Mouse (Mus musculus): Measurements from ENCODE around the gene Oas1e. TPM values are rescaled to one million over a fixed set of nuclear protein-coding genes. Genes with fewer than 3 reads are reported as not detected.

The Oas1e gene
- polyA plus RNA-seq, 1 experiment from 2014 or later = not detected

DNA sequence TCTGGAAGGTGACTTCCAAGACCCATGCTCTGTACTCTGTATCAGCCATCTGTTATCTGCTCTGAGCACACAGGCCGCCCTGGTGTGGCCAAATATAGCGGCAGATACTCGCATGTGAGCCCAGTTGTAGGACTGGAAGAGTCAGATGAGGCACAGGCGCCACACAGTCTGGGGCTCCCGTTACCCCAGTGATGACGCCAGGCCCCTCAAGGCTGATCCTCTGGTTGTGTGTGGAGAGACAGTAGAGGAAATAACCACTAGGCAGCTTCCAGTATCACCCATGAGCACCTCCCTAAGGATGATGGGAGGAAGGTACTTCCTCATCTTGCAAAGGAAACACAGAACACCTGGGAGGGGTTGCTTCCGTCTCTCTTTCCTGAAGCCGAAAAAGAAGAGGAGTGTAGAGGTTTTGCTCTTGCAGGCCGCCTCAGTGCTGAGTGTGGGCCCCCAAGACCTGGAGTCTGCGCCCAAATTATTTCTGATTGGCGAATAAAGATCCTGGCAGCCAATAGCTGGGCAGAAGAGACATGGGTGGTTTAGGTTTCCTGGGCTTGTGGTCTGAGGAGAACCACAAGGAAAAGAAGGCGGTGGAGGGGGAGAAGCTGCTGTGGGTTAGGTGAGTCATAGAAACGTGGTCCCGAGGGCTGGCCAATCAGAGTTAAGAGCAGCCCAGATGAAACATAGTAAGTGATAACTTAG lies 19.9 kb downstream of the Oas1e start:
- peaks cover 38% of the 10 kb centered on the region for H3K4me1 ChIP-seq (replicated peaks)
- H3K4me3 ChIP-seq = no peak overlapping the region
- no peaks in the 10 kb centered on the region for H3K27me3 ChIP-seq (replicated peaks)
- 50% methylated on average over 14 of the region's 14 CpGs for WGBS
- no peak overlapping the region for H3K27ac ChIP-seq (ENCODE audit: poor library complexity, severe bottlenecking)
- no peak overlapping the region for H3K9ac ChIP-seq
- no peak overlapping the region for H3K4me2 ChIP-seq
- ATAC-seq (ENCODE audit: insufficient number of reproducible peaks, low FRiP score) = no peak
- H3K9me3 ChIP-seq (replicated peaks) = no peaks in the 10 kb centered on the region
- no peaks in the 10 kb centered on the region for H3K36me3 ChIP-seq

DNA sequence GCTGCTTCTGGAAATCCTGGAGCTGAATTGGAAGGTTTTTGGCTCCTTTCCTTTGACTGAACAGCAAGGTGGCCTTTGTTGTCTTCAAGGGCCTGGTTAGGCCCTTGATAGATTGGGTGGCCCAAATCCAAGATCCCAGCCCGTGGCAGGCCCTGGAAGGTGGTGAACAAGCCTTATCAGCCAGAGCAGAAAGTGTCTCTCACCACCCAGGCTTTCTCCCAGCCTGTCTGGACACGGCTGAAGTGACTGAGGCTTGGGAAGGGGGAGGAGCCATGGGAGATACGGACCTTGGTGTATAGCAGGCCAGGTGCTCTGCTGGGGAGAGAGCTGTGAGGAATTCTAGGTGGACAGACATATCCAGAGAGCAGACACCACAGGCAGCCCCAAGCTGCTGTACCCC lies 25.9 kb downstream of the Oas1e start:
- 31% methylated on average over 3 of the region's 3 CpGs for WGBS
- 0 out of 2 replicates have a peak, but pooled peaks have one; percentile 38 for ATAC-seq (ENCODE audit: insufficient number of reproducible peaks, low FRiP score)
- H3K4me2 ChIP-seq = no peak overlapping the region

DNA sequence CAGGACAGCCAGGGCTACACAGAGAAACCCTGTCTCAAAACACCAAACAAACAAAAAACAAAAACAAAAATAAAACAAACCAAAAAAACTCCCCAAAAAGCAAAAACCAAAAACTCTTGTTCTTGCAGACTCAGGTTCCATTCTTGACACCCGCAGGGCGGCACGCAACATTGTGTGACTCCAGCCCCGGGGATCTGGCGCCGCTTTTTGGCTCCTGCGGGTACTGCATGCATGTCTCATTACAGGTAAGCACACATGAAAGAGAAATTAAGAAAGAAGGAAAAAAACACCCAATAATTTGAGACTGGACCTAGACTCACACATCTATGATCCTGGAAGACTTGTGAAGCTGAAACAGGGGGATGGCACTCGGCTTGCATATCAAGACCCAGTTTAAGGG lies 30.3 kb downstream of the Oas1e start:
- ATAC-seq (ENCODE audit: insufficient number of reproducible peaks, low FRiP score) = no peak
- H3K4me1 ChIP-seq (replicated peaks) = peaks cover 8% of the 10 kb centered on the region
- no peaks in the 10 kb centered on the region; the same call in 1 of the 2 replicates for H3K9me3 ChIP-seq (replicated peaks)
- no peak overlapping the region for H3K27ac ChIP-seq (ENCODE audit: poor library complexity, severe bottlenecking)
- H3K9ac ChIP-seq = no peak overlapping the region
- 57% methylated on average over 8 of the region's 8 CpGs for WGBS
- no peaks in the 10 kb centered on the region for H3K36me3 ChIP-seq
- no peak overlapping the region for H3K4me2 ChIP-seq
- peaks cover 19% of the 10 kb centered on the region for H3K27me3 ChIP-seq (replicated peaks)
- no peak overlapping the region for H3K4me3 ChIP-seq

More for the DNA sequence above, 25.9 kb downstream of the Oas1e start:
- no peak overlapping the region for H3K27ac ChIP-seq (ENCODE audit: poor library complexity, severe bottlenecking)
- no peaks in the 10 kb centered on the region for H3K27me3 ChIP-seq (replicated peaks)
- H3K4me1 ChIP-seq (replicated peaks) = 0 out of 2 replicates have a peak, but pooled peaks cover under 1% of the 10 kb centered on the region
- no peak overlapping the region for H3K9ac ChIP-seq
- H3K4me3 ChIP-seq = no peak overlapping the region
- no peaks in the 10 kb centered on the region; the same call in 1 of the 2 replicates for H3K9me3 ChIP-seq (replicated peaks)
- no peaks in the 10 kb centered on the region for H3K36me3 ChIP-seq

DNA sequence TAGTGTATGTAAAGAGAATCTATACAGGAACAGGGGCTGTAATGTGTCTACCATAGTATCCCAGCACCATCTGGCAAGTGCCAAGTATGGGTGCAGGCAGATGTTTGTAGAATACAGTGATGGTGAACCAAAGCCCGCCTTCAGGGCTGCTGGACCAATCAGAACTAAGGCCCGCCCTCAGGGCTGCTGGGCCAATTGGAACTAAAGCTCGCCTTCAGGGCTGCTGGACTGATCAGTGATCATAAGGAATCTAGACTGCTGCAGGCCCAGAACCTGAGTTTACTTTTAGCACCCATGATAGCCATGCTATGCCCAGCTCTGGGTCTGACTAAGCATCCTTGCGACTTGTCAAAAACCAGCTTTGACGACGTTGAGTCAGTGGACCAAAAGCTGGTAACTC lies 33.4 kb downstream of the Oas1e start:
- H3K27ac ChIP-seq (ENCODE audit: poor library complexity, severe bottlenecking) = no peak overlapping the region
- ATAC-seq (ENCODE audit: insufficient number of reproducible peaks, low FRiP score) = no peak

DNA sequence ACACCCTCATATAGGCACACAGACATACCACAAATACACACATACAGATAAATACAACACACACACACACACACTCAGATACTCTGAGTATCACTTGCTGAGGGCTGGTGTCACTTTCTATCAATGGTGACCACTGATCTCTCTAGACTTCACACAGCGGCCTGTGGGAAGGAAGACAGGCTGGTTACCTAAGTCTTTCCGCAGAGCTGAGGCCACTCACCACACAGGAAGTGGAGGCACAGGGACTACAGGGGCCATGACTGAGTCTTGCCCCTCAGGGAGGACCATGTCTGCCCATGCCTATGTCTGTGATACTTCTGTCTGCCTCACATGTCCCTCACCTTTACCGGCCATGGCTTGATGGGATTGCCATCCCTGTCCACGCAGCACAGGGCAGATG lies 41.1 kb downstream of the Oas1e start:
- Histone ChIP-seq H3K27ac (ENCODE audit: poor library complexity, severe bottlenecking) (no peak overlapping the region), H3K4me1 (replicated peaks) (no peaks in the 10 kb centered on the region), H3K27me3 (replicated peaks) (peaks cover 22% of the 10 kb centered on the region), H3K36me3 (no peaks in the 10 kb centered on the region), H3K4me3 (no peak overlapping the region), H3K4me2 (no peak overlapping the region), H3K9ac (no peak overlapping the region), H3K9me3 (replicated peaks) (peaks cover 9% of the 10 kb centered on the region; the same call in 1 of the 2 replicates)
- ATAC-seq (ENCODE audit: insufficient number of reproducible peaks, low FRiP score) = no peak
- 76% methylated on average over 4 of the region's 4 CpGs for WGBS

More for the DNA sequence above, 33.4 kb downstream of the Oas1e start:
- Histone ChIP-seq H3K4me1 (replicated peaks) (peaks cover 8% of the 10 kb centered on the region), H3K9me3 (replicated peaks) (peaks cover 9% of the 10 kb centered on the region; the same call in 1 of the 2 replicates), H3K9ac (no peak overlapping the region), H3K4me2 (peak overlapping the region; percentile 33; the same call in 1 of the 2 replicates), H3K36me3 (no peaks in the 10 kb centered on the region), H3K27me3 (replicated peaks) (peaks cover 33% of the 10 kb centered on the region), H3K4me3 (no peak overlapping the region)
- WGBS = 15% methylated on average over 6 of the region's 6 CpGs

DNA sequence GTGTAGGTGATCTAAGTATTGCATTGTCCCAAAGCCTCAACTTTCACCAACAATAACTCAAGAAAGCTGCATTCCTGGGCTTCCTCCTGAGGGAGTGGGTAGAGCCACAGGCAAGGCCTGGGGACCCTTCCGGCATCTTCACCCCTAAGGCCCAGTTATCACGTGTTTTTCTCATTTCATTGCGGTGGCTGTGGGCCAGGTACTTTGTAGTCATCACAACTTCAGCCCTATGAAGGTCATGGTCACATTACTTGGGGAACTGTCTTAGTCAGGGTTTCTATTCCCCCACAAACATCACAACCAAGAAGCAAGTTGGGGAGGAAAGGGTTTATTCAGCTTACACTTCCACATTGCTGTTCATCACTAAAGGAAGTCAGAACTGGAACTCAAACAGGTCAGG lies 42.5 kb downstream of the Oas1e start:
- H3K27me3 ChIP-seq (replicated peaks) = peaks cover 12% of the 10 kb centered on the region
- H3K36me3 ChIP-seq = no peaks in the 10 kb centered on the region
- peaks cover 1% of the 10 kb centered on the region; the same call in 1 of the 2 replicates for H3K9me3 ChIP-seq (replicated peaks)
- ATAC-seq (ENCODE audit: insufficient number of reproducible peaks, low FRiP score) = no peak
- H3K4me2 ChIP-seq = no peak overlapping the region
- WGBS = 67% methylated on average over 3 of the region's 3 CpGs
- H3K4me1 ChIP-seq (replicated peaks) = no peaks in the 10 kb centered on the region
- no peak overlapping the region for H3K4me3 ChIP-seq
- no peak overlapping the region for H3K27ac ChIP-seq (ENCODE audit: poor library complexity, severe bottlenecking)
- no peak overlapping the region for H3K9ac ChIP-seq

DNA sequence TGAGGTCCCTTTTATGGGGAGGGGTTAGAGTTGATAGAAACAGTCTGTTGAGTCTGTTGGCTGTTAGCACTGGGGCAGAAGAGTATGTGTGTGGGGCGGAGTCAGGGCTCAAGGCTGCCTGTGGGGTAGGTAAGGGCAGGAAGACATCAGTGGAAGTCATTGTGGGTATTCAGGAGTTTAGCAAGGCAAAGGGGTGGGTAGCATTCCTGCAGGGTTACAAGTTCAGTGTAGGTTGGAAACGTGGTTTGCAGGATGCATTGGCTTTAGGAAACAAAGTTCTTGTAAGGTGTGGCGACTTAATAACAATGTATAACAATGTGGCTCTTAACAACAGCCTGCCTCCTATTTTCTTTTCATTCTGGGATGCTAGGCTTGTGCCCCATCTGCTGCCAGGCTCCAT lies 44.1 kb downstream of the Oas1e start:
- peaks cover 13% of the 10 kb centered on the region for H3K27me3 ChIP-seq (replicated peaks)
- no peak overlapping the region for H3K4me3 ChIP-seq
- no peaks in the 10 kb centered on the region for H3K4me1 ChIP-seq (replicated peaks)
- H3K27ac ChIP-seq (ENCODE audit: poor library complexity, severe bottlenecking) = no peak overlapping the region
- H3K9ac ChIP-seq = no peak overlapping the region
- H3K9me3 ChIP-seq (replicated peaks) = no peaks in the 10 kb centered on the region; the same call in 1 of the 2 replicates
- no peak overlapping the region for H3K4me2 ChIP-seq
- WGBS = 73% methylated on average over 3 of the region's 3 CpGs
- no peak for ATAC-seq (ENCODE audit: insufficient number of reproducible peaks, low FRiP score)
- no peaks in the 10 kb centered on the region for H3K36me3 ChIP-seq

DNA sequence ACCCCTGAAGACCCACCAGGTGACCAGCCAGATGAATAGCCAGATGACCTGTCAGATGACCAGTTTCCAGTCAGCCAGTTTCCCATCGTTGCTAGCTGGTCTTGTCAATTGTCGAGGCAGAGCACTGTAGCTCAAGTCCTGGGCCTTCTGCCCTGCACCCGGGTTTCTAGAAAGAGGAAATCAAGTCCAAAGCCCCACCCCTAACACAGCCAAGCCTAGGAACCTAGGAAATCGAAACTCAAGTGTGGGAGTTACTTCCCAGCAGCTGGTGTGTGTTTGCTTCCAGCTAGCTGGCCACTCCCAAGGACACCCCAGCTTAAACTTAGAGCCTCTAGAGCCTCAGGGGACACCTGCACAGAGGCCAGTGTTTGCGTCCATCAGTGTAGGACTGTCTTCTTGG lies 45.6 kb downstream of the Oas1e start, which contains the start of gene Oas2:
Gene Oas2 (minus strand): TSS at position 166 of the 400 bp plus-strand sequence.
- Histone ChIP-seq H3K4me1 (replicated peaks) (no peaks in the 10 kb centered on the region), H3K4me2 (no peak within 1 kb of the TSS), H3K9me3 (replicated peaks) (no peaks in the 10 kb centered on the region; the same call in 1 of the 2 replicates), H3K36me3 (no peaks in the 10 kb centered on the region), H3K27ac (ENCODE audit: poor library complexity, severe bottlenecking) (no peak within 1 kb of the TSS), H3K4me3 (no peak within 1 kb of the TSS), H3K9ac (no peak within 1 kb of the TSS), H3K27me3 (replicated peaks) (peaks cover 24% of the 10 kb centered on the region)
- no peak for ATAC-seq (ENCODE audit: insufficient number of reproducible peaks, low FRiP score)
- 50% methylated on average over 5 of the region's 5 CpGs for WGBS

DNA sequence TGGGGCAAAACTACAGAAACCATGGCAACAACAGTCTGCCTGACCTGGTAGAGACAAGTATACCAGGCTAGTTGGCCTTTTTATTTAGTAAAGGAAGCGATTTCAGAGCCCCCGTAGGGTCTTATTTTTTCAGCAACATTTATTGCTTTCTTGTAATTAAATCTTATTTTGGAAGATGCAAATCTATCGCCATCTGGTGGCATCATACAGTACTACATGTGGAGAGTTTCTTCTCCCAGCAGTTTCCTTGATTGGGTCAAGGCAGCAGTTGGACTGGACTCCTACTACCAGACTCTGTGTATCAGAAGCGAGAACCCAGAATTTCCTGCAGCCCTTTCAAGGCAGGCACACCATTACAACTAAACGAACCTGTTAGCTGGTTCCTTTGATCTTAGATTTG lies 48.9 kb downstream of the Oas1e start:
- 12% methylated on average over 5 of the region's 5 CpGs for WGBS
- H3K4me3 ChIP-seq = no peak overlapping the region
- ATAC-seq (ENCODE audit: insufficient number of reproducible peaks, low FRiP score) = no peak
- no peaks in the 10 kb centered on the region for H3K36me3 ChIP-seq
- no peak overlapping the region for H3K4me2 ChIP-seq
- no peaks in the 10 kb centered on the region for H3K9me3 ChIP-seq (replicated peaks)
- no peak overlapping the region for H3K9ac ChIP-seq
- H3K4me1 ChIP-seq (replicated peaks) = no peaks in the 10 kb centered on the region
- no peak overlapping the region for H3K27ac ChIP-seq (ENCODE audit: poor library complexity, severe bottlenecking)
- H3K27me3 ChIP-seq (replicated peaks) = peaks cover 40% of the 10 kb centered on the region

DNA sequence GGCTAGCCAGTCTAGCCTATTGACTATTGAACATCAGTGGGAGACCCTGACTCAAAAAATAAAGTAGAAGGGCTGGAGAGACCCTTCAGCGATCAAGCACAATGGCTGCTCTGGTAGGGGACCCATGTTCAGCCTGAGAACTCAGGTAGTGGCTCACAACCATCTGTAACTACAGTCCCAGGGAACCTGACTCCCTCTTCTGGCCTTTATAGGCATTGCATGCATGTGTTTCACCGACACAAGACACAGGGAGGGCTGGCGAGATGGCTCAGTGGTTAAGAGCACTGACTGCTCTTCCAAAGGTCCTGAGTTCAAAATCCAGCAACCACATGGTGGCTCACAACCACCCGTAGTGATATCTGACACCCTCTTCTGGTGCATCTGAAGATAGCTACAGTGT lies 53.2 kb downstream of the Oas1e start:
- no peak overlapping the region for H3K27ac ChIP-seq (ENCODE audit: poor library complexity, severe bottlenecking)
- H3K4me1 ChIP-seq (replicated peaks) = no peaks in the 10 kb centered on the region
- H3K27me3 ChIP-seq (replicated peaks) = peaks cover 47% of the 10 kb centered on the region
- no peaks in the 10 kb centered on the region for H3K36me3 ChIP-seq
- 18% methylated on average over 4 of the region's 4 CpGs for WGBS
- no peak overlapping the region for H3K4me3 ChIP-seq
- no peak overlapping the region for H3K9ac ChIP-seq
- no peak overlapping the region for H3K4me2 ChIP-seq
- no peak for ATAC-seq (ENCODE audit: insufficient number of reproducible peaks, low FRiP score)
- no peaks in the 10 kb centered on the region for H3K9me3 ChIP-seq (replicated peaks)

Measured in heart, embryonic 12.5 days (tissue).